Mouse (Mus musculus): ENCODE measurements around the gene Fut2. TPM values are rescaled to one million over a fixed set of nuclear protein-coding genes. Genes with fewer than 3 reads are reported as not detected.
A peak's percentile ranks its signal among the peaks of the same experiment; 100 is the strongest.
"Not testable (repeated sequence)": the region's sequence is repeated elsewhere in the genome, so short reads cannot be mapped to it uniquely, and the experiment has no call there.

The Fut2 gene
- total RNA-seq, 2 experiments from 2014 or later, result not detected

- no peak for ATAC-seq (replicated peaks; ENCODE audit: low FRiP score, poor library complexity, severe bottlenecking)
Observed at GRCm38 (mm10) chr7:45679966-45680621, 13.9 kb upstream of the Fut2 start.

GRCm38 (mm10) chr7:45678513-45678912 lies 12.3 kb upstream of the Fut2 start:
- no peak for ATAC-seq (replicated peaks; ENCODE audit: low FRiP score, poor library complexity, severe bottlenecking)

GRCm38 (mm10) chr7:45677627-45678295 lies 11.6 kb upstream of the Fut2 start:
- ATAC-seq (replicated peaks; ENCODE audit: low FRiP score, poor library complexity, severe bottlenecking), result no peak

- no peak for ATAC-seq (replicated peaks; ENCODE audit: low FRiP score, poor library complexity, severe bottlenecking)
Observed at GRCm38 (mm10) chr7:45668921-45669320, 2.7 kb upstream of the Fut2 start.

GRCm38 (mm10) chr7:45667761-45668160 lies 1.6 kb upstream of the Fut2 start:
- no peak for ATAC-seq (replicated peaks; ENCODE audit: low FRiP score, poor library complexity, severe bottlenecking)

- ATAC-seq (replicated peaks; ENCODE audit: low FRiP score, poor library complexity, severe bottlenecking), result no peak
Observed at GRCm38 (mm10) chr7:45665303-45666138, 673 bp downstream of the Fut2 start.

- not testable (repeated sequence) for ATAC-seq (replicated peaks; ENCODE audit: low FRiP score, poor library complexity, severe bottlenecking)
Observed at GRCm38 (mm10) chr7:45661702-45662101, 4.5 kb downstream of the Fut2 start.

GRCm38 (mm10) chr7:45660746-45661478 lies 5.3 kb downstream of the Fut2 start:
- ATAC-seq (replicated peaks; ENCODE audit: low FRiP score, poor library complexity, severe bottlenecking), result no peak

- ATAC-seq (replicated peaks; ENCODE audit: low FRiP score, poor library complexity, severe bottlenecking), result no peak
Observed at GRCm38 (mm10) chr7:45654424-45655047, 11.7 kb downstream of the Fut2 start.

- ATAC-seq (replicated peaks; ENCODE audit: low FRiP score, poor library complexity, severe bottlenecking), result not testable (repeated sequence)
Observed at GRCm38 (mm10) chr7:45650484-45650883, 15.7 kb downstream of the Fut2 start.

GRCm38 (mm10) chr7:45649351-45649750 lies 16.8 kb downstream of the Fut2 start:
- ATAC-seq (replicated peaks; ENCODE audit: low FRiP score, poor library complexity, severe bottlenecking), result no peak

- ATAC-seq (replicated peaks; ENCODE audit: low FRiP score, poor library complexity, severe bottlenecking), result no peak
Observed at GRCm38 (mm10) chr7:45646671-45647070, 19.5 kb downstream of the Fut2 start.

GRCm38 (mm10) chr7:45645591-45645971 lies 20.6 kb downstream of the Fut2 start:
- no peak for ATAC-seq (replicated peaks; ENCODE audit: low FRiP score, poor library complexity, severe bottlenecking)

- ATAC-seq (replicated peaks; ENCODE audit: low FRiP score, poor library complexity, severe bottlenecking), result no peak
Observed at GRCm38 (mm10) chr7:45644872-45645590, 21.2 kb downstream of the Fut2 start.

- ATAC-seq (replicated peaks; ENCODE audit: low FRiP score, poor library complexity, severe bottlenecking), result no peak
Observed at GRCm38 (mm10) chr7:45644183-45644582, 22.0 kb downstream of the Fut2 start.

- ATAC-seq (replicated peaks; ENCODE audit: low FRiP score, poor library complexity, severe bottlenecking), result 0 out of 2 replicates have a peak, but pooled peaks have one; percentile 28
Observed at GRCm38 (mm10) chr7:45643441-45644178, 22.6 kb downstream of the Fut2 start.

- ATAC-seq (replicated peaks; ENCODE audit: low FRiP score, poor library complexity, severe bottlenecking), result no peak
Observed at GRCm38 (mm10) chr7:45642503-45643255, 23.5 kb downstream of the Fut2 start.

- ATAC-seq (replicated peaks; ENCODE audit: low FRiP score, poor library complexity, severe bottlenecking), result no peak
Observed at GRCm38 (mm10) chr7:45642083-45642482, 24.1 kb downstream of the Fut2 start.

All from erythroid progenitor cell, adult 5-6 weeks (primary cell).